Mouse (Mus musculus): ENCODE results near the gene Ccnd3.
A peak's percentile ranks its signal among the peaks of the same experiment; 100 is the strongest.
"Not testable (repeated sequence)": the region's sequence is repeated elsewhere in the genome, so short reads cannot be mapped to it uniquely, and the experiment has no call there.

Gene Ccnd3

DNA sequence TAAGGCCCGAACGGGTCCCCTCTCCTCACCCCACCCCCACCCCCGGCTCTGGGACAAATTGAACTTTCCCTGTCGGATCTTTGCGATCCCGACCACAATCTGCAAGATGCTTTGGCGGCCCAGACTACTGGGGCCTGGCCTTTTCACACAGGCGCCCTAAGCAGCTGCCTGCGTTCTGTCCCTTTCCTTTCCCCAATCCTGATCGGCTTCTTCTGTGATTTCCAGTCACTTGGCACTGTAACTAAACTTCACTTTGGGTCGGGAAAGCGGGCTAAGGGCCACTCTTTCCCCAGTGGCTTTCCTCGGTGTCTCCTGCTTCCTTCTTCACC, 89.0 kb downstream of the Ccnd3 start:
- DNase-seq (ENCODE audit: low read depth, low spot score), result no peak

DNA sequence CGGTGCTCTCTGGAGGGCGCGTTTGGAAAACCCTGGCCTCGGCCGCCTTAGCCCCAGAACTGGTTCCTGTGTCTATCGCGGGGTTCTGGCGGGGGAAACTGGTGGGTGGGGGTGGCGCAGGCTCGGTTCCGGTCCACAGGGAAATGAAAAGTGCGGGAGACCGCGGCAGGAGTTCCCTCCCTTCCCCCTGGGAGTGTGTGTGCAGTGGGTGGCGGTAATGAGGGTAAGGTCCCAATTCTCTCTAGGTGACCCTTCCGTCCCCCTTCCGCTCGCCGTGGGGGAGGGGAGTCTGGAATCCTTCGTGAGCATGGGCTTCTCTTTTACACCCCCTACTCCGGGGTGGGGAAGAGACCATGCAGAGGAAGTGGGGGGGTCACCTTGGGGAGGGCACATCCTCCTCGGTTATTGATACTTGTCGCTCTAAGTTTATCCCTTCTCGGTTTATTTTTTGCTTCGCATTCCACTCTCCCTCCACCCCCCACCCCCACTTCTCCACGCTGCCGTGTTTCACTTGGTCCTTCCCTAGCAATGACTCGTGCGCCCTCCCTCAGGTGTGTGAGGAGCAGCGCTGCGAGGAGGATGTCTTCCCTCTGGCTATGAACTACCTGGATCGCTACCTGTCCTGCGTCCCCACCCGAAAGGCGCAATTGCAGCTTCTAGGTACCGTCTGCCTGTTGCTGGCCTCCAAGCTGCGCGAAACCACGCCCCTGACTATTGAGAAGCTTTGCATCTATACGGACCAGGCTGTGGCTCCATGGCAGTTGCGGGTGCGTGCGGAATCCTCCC, 89.5 kb downstream of the Ccnd3 start:
- DNase-seq (ENCODE audit: low read depth, low spot score), result peak; percentile 62

DNA sequence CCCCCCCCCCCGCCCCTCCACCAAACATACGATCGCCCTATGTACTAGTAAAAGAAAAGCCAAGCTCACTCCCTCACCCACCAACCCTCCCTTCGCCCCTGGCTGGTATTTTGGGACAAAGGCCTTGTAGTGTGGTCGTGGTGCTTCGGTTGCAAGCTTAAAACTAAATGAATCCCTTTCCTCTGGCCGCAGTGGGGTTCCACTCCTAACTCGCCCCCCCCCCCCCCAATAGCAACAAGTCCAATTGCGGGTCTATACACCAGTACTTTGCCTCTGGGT, 90.1 kb downstream of the Ccnd3 start:
- DNase-seq (ENCODE audit: low read depth, low spot score), result no peak

DNA sequence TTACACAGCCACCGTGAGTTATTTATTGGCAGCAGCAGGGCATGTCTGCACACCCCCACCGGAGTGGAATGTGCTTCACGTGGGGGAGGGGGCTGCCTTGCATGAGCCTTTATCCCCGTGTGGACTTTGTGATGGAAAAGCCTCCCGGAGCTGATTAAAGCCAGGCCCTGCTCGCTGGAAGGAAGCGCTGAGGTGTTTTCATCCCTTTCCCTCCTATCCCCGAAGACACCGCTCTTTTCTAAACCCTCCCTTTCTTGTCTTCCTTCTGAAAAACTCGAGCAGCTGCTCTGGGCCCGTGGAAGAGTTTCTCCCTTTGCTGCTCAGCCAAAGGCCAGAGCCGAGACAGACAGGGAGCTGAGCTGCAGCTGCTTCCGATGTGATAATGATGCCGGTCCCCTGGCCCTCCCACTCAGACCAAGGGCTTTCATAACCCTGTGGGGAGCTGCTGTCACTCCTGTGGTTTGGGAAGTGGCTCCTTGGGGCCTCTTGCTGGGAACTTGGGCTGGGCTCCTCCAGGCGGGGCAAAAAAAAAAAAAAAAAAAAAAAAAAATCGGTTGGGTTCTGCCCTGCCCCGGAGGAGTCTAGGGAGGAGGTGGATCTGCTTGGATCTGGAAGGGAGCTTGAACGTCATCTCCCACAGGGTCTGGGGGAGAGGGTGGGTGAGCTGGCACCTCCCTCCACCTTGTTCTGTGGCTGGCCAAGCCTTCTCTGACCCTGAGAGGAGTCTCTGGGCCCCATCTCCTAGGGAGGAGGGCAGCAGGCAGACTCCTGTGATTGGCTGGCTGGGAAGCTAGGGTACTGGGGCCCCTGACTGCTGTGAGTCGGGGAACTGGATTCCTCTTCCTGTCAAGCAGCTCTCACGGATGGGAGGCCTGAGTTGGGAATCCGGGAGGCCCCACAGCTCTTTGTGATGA, 90.7 kb downstream of the Ccnd3 start:
- peak; percentile 57 for DNase-seq (ENCODE audit: low read depth, low spot score)

DNA sequence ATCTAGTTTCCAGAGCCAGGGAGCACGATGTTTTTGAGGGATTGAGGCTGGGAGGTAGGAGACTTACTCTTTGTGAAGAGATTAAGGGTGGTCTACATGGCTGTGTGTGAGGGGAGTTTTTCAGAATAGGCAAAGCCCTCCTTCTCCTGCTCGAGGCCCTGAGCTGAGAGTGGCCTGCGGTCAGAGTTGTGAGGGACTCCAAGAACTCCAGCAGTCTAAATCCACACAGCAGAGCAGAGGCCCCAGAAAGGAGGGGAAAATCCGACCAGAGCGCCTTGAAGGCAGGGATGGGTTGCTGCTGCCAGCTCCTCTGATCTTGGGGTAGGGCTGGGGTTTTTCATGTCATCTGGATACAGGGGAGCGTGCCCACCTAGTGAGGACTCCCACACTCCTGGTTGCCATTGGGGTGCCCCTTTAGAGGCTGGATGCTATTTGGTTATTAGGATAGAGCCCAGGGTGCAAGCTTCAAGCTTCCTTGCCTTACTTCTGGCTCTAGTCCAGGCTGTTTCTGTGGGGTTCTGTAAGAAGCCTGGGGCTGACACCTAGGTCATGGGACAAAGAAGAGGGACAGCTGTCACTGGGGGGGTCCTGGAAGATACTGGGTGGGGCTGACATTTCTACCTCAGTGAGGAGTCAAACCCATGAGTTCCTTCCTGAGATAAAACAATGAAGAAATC, 91.4 kb downstream of the Ccnd3 start:
- DNase-seq (ENCODE audit: low read depth, low spot score), result peak; percentile 22

DNA sequence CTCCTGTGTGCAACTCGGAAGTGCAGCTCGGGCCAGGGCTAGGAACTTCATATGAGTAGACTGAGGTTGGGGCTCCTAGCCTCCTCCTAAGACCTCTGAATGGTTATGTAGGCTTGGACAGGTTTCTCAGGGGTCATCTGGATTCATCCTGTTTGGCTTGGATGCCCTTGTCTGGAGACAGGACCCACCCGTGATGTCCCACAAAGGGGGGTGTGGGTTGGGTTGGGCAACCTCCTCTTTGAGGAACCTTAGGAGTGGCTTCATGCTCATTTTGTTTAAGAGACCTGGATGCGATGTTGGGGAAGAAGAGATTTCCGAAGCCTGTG, 92.0 kb downstream of the Ccnd3 start:
- no peak for DNase-seq (ENCODE audit: low read depth, low spot score)

DNA sequence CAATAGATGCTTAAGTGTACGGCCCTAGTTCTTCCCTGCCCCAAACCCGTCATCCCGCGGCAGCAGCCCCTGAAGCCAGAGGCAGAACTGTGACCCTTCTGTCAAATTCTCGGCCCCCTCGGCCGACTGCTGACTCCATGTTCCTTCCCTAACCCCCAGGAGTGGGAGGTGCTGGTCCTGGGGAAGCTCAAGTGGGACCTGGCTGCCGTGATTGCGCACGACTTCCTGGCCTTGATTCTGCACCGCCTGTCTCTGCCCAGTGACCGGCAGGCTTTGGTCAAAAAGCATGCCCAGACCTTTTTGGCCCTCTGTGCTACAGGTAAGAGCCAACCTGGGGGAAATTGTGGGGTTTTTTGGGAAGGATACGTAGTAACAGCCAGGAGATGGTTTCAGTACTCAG, 92.4 kb downstream of the Ccnd3 start:
- peak; percentile 29 for DNase-seq (ENCODE audit: low read depth, low spot score)

DNA sequence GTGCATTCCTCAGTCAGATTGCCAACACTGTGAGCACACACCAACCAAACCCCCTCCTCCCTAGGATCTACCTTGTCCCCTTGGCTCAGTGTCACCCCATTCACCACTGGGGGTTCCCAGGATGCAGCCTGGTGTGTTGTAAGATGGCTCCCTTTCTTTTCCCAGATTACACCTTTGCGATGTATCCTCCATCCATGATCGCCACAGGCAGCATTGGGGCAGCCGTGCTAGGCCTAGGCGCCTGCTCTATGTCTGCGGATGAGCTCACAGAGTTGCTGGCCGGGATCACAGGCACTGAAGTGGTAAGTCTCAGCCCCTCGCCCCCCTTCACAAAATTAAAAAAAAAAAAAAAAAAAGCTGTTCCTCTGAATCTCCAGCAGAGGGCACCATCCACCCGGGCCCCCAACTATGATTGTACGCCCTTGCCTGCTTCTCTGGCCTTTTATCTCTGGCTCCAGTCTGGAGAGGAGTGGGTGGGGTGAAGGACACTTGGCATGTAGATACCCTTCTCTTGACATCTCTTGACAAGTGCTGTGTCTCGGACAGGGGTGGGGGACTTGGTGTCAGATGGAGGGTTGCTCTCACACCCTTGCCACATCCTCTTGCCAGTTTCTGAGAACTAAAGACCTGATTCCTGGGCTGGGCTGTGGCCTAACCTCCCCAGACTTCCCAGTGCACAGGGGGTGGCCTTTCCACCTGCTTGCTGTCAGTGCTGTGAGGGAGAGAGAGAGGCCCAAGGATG, 93.2 kb downstream of the Ccnd3 start:
- DNase-seq (ENCODE audit: low read depth, low spot score), result peak; percentile 83

DNA sequence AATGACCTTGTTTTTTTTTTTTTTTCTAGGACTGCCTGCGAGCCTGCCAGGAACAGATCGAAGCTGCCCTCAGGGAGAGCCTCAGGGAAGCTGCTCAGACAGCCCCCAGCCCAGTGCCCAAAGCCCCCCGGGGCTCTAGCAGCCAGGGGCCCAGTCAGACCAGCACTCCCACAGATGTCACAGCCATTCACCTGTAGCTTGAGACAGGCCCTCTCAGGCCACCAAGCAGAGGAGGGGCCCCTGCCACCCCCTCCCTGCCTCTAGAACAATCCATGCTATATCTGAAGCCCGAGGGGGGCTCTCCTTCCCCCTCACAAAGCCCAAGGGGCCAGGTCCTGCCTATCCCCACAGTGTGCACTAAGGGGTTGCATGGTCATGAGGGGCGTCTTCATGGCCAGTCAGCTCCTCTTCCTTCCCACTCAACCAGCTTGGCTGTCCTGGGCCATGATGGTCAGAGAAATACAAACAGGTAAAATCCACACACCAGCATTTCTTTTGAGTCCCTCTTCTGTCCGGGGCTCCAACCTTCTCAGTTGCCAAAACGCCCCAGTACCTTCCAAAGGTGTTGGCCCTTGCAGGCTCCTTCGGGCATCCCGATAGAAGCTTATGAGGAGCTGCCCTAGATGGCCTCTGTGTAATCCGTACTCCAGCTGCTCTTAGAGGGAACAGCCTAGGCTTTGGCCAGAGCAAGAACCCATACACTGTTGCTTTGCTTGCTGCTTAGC, 93.9 kb downstream of the Ccnd3 start:
- DNase-seq (ENCODE audit: low read depth, low spot score), result not testable (repeated sequence)

DNA sequence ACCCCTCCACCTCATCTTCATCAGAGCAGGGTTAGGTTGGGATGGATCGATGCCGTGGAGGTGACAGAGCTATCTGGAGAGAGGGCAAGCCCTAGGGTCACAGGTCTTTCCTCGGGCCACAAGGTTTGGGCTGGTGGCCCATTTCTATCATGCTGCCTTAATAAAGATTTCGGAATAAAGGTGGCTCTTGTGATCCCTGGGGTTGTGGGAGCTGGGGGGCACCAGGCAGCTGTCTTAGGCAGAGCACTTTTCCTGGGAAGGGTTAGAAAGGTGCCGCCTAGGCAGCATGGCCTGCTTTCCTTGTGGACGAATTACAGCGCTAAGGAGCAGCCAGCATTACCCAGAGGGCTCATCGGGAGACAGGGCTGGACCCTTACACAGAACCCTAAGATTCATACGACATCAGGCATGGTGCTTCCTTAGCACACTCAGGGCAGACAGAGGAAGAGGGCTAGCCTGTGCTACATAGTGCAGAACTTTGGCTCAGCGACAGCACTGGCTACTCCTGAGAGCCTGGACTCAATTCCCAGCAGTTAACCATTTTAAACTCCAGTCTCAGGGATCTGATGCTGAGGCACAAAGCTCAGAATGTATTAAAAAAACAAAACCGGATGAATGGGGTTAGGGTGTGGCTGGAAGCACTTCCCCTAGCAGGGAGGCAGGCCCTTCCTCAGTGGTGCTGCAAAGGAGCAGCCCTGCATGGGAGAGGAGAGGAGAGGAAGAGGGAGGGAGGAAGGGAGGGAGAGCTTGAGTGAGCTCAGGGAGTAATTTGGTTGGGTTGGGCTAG, 94.9 kb downstream of the Ccnd3 start:
- DNase-seq (ENCODE audit: low read depth, low spot score), result peak; percentile 66

DNA sequence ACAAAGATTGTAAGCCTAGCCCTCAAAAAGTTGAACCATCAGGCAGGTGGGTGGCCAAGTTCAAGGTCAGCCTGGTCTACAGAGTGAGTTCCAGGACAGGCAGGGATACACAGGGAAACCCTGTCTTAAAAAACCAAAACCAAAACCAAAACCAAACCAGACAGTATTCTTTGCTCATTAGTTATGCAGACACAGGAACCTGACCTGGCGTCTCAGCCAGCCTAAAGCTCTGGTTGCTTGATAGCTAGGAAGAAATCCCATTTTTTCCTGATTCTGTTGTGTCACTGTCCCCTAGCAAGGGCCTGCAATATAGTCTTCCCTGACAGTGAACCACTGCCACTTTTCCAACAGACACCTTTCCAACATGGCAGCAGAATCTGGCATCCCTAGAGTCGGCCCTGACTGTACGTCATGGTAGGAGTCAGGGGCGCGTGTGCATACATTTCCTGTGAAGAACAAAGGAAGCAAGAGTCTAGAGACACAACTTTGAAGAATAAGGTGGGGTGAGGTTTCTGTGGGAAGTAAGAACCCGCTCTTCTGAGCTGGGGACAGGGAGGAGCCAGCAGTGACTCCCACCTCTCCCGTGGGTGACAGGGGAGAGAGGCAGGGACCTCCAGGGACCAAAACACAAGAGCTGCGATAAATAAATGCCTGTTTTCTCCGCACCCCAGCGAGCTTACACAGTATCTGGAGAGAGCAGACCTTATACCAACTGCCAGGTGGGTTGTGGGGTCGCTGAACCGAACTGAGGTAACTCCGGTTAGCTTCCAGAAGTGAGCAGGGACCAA, 95.9 kb downstream of the Ccnd3 start:
- peak; percentile 87 for DNase-seq (ENCODE audit: low read depth, low spot score)

DNA sequence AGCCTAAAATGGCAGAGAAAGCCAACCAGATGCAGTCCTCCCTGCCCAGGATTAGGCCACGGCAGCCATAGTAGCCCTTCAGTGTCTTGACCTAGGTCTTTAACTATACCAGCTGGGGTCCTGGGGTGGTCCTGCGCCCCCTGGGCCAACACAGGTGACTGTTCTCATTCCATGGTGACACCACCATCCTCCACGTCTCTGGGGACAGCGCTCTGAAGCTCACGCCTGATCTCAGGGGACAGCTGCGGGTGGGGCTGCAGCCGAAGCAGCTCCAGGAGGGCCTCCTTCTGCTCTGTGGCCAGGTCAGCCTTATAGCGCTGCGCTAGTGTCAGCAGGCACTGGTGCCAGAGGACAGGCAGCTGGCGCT, 96.5 kb downstream of the Ccnd3 start:
- DNase-seq (ENCODE audit: low read depth, low spot score), result no peak

DNA sequence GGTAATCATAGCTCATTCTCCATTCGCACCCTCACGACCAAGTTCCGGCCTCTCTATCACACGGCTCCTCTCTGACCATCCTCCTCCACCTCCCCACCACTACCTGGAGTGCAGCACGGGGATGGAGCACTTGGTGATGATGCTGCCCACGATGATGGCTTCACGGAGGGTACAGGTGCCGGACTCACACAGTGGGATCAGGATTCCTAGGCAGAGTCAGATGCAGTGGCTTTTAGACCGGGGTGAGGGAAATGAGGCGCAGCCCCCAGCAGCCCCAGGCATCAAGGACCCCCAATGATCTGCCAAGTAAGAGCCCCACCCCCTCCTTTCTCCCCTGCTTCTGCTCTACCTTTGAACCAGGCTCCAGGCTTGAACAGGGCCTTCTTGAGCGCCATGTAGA, 97.4 kb downstream of the Ccnd3 start:
- no peak for DNase-seq (ENCODE audit: low read depth, low spot score)

DNA sequence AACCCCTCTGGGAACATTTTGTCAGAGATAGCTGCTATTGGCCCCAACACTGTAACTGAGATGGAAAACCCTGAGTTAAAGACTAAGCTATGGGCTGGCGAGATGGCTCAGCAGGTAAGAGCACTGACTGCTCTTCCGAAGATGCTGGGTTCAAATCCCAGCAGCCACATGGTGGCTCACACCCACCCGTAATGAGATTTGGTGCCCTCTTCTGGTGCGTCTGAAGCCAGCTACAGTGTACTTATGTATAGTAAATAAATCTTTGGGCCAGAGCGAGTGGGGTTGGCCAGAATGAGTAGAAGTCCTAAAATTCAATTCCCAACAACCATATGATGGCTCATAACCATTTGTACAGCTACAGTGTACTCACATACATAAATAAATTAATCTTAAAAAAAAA, 101.4 kb downstream of the Ccnd3 start:
- DNase-seq (ENCODE audit: low read depth, low spot score), result peak; percentile 59

DNA sequence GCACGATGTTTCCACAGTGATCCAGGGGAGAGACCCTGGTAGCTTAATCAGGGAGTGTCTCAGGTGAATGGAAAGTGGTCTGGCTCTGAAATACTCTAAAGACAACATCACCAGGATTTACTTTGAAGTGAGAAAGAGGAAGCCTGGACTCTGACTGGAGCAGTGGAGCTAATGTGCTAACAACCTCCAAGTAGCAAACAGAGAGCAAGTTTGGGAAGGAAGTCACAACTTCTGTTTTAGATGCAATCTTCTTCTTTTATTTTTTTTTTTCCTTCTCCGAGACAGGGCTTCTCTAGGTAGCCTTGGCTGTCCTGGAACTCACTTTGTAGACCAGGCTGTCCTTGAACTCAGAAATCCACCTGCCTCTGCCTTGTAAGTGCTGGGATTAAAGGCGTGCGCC, 104.3 kb downstream of the Ccnd3 start:
- DNase-seq (ENCODE audit: low read depth, low spot score), result no peak

DNA sequence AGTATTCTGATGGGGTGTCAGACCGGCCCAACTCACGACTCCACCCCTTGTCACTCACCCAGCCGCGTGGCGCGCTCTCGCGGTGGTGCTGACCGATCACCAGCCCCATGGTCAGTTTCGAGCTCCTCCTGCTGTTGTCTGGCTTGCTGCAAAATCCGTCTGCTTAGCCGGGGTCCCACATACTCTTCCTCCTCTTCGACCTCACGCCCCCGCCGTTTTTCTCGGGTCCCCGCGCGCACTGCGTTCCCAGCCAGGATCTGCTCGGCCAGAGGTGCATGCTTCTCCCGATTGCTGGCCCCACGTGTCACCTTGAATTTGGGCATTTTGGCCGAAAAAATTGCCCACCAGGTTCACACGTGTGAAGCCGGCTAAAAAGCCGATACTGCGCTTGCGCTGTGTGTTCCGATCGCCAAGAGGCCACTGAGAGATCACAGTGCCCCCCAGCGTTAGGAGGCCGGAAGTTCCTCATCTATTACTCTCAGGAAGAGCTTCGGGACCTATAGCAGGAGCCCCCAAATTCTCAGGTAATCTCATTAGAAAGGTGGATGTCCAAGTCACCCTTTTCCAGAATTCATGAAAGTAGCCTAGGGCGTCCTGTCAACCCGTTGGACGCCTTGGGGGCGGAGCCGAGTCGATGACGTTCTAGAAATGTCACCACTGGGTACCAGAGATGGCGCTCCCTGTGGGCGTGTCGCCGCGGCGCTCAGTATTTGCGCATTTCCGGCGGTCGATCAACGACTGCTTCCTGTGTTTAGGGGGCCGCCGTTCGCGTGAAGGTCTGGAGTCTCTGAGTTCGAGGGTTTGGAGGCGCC, 106.2 kb downstream of the Ccnd3 start, which contains the start of the genes Bysl, Med20 and Gm20517:
Gene Bysl (minus strand): TSS at position 644 of the 812 bp plus-strand sequence.
Gene Med20 (plus strand): TSS at position 734 of the 812 bp plus-strand sequence.
Gene Gm20517 (plus strand): TSS at position 741 of the 812 bp plus-strand sequence.
- peak; percentile 98 for DNase-seq (ENCODE audit: low read depth, low spot score)

DNA sequence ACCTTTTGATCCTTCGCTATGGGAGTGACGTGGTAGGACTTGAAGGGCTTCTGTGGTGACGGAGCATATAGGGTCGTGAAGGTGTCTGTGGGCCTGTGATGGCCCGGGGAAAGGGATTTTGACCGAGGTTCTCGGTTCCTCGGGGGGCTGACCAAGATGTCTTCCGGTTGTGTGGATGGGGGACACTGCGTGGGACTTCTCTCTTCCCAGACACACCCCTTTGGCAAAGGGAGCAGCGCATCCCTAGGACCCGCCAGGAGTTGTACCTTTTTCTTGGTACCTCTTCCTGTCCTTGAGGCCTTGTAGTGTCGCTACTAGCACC, 106.8 kb downstream of the Ccnd3 start:
- no peak for DNase-seq (ENCODE audit: low read depth, low spot score)

DNA sequence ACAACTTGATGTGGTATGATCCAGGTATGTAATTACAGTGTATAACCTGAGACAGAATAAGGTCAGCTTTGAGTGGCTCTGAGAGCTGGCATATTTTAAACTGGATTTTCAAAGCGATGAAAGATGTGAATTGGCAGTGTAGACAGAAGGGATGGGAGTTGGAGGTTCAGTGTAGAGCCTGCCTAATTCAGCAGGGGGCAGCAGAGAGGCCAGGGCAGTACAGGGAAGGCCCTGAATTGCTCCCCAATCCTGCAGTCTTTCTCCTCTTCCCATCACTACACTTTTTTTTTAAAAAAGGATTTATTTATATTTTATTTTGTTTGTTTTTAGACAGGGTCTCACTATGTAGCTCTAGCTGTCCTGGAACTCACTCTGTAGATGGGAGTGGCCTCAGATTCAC, 109.2 kb downstream of the Ccnd3 start:
- peak; percentile 53 for DNase-seq (ENCODE audit: low read depth, low spot score)

DNA sequence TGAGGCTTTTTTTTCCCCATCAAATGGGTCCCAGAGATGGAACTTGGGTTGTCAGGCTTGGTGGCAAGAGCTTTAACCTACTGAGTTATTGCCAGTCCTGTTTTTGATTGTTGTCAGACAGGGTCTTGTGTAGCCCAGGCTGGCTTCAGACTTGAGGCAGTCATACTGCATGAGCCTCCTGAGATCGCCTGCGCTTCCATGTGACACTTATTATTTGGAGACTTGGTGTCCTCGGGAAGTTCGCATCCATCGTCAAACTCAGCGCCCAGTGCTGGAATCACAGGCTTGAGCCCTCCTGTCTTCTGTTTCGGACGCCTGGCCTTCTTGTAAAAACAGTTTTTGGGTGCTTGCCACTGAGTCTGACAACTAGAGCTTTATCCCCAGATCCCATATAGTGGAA, 111.3 kb downstream of the Ccnd3 start:
- no peak for DNase-seq (ENCODE audit: low read depth, low spot score)
